Mouse (Mus musculus): ENCODE data around the gene Snx15. TPM values are rescaled to one million over a fixed set of nuclear protein-coding genes. Genes with fewer than 3 reads are reported as not detected.
A peak's percentile ranks its signal among the peaks of the same experiment; 100 is the strongest.
"Not testable (repeated sequence)": the region's sequence is repeated elsewhere in the genome, so short reads cannot be mapped to it uniquely, and the experiment has no call there.

The Snx15 gene
- 10 to 100 TPM; 13.4 to 13.7 TPM for total RNA-seq (2021)

DNA sequence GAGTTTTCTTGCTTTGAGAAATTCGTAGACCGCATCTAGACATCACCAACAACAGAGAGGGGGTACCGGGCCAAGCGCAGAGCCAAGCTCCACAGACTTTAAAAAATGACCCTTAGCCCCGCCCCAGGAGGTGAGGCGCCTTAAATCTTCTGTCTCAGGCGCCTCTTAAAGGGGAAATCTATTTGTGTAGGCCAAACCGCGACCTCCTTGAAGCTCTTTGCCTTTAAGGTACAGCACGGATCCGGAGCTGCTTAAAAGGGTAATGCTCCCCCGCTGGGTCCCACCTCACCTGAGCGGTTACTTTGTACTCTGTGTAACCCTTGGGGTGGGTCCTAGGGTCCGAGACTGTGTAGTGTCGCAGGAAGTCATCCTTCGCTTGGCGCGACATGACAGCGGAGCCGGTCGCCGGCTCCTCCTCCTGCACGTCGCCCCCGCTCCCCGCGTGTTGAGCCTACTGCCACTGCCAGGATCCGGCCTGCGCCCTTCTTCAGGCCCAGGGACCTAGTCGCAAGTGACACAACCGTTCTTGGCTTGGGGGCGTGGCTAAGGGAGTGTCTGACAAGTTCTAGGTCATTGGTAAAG, at the start of gene Snx15:
TSS of gene Snx15 (minus strand) at position 545 of the 582 bp plus-strand sequence.
- peak; percentile 95 for DNase-seq

DNA sequence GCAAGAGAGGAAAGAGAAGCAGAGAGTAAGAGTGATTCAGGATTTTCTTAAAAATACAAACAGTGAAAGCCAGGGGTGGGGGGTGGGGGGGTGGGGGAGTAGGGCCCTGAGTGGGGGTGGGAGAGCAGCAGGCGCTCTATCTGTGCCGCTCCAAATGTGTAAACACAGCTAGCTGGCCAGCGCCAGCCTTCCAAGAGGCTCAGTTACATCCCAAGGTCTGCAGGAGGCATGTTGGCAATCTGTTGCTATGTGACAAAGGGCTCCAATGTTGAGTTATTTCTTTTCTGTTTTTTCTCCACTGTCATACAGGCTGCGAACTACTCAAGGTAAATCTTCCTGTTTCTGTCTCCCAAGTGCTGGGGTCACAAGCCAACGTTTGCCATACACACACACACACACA, 46.7 kb upstream of the Snx15 start:
- DNase-seq: no peak

DNA sequence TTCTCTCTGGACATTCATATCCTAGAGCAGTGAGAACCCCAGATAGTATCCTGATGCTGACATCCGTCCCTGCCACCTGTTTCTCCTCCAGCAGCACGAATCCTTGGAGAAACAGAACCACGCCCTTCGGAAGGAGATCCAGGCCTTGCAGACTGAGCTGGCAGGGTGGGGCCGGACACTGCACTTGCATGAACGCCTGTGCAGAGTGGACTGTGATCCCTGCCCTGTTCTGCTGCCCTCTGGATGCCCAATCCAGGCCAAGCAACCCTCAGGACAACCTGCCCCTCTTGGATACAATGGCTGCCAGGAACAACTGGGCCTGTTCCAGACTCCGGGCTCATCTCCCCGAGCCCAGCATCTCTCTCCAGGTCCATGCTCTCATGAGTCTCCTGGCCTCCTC, 43.1 kb upstream of the Snx15 start:
- no peak for DNase-seq

DNA sequence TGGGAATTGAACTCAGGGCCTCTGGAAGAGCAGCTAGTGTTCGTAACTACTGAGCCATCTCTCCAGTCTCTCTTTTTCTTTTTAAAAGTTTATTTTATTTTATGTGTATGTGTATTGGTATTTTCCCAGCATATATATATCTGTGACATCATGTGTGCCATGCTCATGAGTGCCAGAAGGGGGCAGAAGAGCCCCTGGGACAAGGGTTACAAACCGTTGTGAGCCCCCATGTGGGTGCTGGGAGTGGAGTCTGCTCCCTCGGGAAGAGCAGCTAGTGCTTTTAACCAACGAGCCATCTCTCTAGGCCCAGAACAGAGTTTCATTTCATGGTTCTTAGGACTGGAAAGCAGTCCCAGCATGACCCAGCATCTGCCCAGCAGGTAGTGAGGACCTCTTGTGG, 38.6 kb upstream of the Snx15 start:
- DNase-seq: no peak

DNA sequence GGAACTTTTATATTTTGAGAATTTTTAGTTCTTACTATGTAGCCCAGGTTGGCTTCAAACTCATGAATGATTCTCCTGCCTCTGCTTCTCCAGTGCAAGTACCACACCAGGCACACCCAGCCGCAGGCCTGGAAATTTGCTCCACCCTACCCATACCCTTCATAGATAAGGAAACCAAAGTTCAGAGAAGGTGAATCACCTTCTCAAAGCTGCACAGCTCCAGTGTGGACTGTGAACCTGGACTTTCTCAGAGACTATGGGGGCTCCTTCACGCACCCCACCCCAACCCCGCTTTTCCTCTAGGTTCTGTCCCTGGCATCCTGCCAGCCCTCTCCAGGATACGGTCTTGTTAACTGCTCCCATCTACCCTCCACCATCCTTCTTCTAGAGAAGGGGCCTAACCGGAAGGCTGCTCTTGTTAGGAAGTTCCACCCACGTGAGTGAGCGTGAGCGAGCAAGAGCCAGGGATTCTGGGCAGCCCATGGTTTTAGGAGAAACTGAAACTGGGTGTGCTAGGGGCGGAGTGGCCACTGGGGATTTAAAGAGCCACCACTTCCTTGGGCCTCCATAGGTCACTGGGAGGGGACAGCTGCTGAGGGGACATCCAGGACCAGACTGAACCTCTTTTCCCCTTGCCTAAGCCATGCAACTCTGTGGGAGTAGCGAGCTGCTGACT, 35.9 kb upstream of the Snx15 start:
- peak; percentile 31 for DNase-seq

DNA sequence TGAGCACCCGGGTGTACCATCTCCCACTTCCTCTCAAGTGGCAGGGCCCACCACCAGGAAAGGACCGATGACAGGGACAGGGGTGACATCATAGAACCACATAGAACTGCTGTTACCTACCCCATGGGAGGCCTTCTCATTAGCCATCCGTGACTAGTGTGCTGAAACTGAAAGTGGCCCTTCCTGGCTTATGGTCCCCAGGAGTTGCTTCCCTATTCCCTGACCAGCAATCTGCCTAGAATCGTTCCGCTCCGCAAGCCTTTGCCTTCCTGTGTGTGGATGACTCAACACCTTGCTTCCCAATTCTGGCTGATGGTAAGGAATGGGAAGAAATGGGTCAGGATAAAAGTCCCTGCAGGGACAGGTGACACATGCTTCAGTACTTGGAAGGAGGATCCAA, 29.1 kb upstream of the Snx15 start:
- DNase-seq: no peak

DNA sequence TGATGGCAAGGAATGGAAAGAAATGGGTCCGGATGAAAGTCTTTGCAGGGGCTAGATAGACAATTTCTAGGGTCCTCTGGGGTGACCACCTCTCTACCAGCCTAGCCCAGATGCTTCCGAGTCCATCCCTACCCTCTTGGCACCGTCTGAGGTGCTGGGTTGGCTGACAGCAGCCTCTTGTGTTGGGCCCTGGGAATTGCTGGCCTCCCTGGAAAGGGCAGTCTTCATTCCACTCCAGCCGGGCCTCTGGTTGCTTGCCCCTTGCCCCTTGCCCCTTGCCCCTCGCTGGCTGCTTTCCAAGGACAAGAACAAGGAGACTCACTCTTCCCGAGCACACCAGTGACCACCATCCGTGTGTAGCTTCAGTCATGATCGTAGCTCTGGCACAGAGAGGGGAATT, 28.3 kb upstream of the Snx15 start:
- no peak for DNase-seq

DNA sequence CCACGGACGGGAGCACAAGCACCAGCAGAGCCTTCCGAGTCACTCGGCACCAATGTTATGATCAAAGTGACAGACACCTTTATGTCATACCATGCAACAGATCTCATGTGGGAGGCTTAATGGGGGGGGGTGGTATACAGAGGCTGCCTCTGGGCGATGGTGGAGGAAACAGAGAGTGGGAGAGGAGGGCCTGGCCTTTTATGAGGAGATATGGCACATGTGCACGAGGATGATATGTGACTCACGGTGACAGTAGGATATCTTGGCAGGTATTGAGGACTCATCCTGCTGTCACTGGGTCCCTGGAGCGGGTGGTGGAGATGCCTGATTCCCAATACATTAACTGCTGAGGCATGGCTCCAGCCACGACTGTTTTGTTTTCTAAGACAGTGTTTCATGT, 27.1 kb upstream of the Snx15 start:
- no peak for DNase-seq

DNA sequence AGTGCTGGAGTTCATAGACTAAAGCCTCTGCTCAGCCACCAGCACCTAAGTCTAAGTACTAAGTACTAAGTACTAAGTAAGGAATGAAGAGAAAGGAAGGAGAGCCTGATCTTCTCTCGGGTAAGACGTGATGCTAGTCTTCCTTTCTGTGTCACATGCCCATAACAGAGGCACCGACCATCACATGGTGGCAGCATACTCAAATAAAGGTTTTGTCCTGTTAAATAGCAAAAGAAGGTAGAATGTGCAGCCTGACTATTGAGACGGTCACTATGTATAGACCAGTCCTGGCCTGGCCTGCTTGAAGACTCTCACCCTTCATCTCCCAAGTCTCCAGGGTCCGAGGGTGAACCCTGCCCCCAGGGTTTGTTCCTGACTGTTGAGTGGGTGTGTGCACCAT, 16.7 kb upstream of the Snx15 start:
- DNase-seq: no peak

DNA sequence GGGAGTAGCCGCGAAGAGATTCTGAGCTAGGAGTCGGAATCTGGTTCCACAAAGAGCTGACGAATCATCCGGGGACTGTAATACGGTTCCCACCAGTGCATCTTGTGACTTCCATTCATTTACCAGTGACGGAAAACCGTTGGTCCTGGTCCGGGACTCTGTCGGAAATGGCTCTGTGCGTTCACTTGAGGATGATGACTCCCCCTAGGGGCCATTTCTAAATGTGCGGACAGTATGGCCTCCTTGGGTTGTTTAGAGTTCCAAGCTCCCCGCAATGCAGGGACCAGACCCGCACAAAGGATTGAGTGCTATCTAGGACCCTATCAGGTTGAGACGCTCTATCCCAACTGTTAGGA, 13.3 kb upstream of the Snx15 start, which contains the start of gene Arl2:
TSS of gene Arl2 (minus strand) at position 155 of the 356 bp plus-strand sequence.
- DNase-seq: peak; percentile 84

DNA sequence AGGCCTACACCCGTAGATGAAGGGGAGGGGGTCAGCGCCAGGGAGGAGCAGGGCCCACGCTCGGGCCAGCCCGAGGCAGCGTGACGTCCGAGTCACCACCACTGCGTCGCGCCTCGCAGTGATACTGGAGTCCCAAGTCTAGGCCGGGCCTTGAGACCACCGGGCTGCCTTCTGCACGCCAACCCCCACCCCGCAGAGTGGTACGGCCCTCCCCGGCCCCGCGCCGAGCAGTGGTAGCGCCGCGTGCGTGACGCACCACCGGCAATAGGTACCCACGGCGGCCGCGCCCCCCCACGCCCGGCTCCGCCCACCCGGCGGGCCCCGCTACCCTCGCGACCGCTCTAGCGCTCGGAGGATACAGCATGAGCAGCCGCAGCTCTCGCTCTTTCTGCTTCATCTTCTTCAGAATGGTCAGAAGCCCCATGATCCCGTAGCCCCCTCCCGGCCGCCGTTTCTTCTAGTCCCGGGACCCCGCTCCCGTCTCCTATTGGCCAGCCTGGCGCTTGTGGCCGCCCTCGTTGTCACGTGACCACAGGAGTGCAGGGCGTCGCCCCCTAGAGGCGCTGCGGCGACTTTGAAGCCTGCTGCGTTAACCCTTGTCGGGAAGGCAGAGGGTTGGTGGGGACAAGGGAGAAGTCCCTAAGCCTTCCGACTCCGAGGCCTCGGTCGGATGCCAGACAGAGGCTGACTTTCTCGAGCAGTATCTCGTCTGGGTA, 12.7 kb upstream of the Snx15 start, which contains the start of gene Batf2:
TSS of gene Batf2 (plus strand) at position 306 of the 716 bp plus-strand sequence.
- DNase-seq: peak; percentile 94

DNA sequence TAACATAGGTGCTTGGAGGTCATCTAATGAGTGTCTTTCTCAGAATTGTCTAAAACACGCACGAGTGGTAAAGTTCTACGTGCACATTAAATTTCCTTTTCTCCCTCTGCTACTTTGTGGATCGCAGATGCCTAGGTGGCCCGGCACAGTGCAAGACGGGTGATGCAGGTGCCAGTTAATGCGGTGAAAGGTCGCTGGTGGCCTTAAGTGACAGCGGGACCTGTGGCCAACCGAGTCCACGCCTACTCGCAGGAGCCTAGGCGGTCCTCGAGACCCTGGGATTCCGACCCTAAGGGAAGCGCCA, 12.2 kb upstream of the Snx15 start:
- DNase-seq: no peak

DNA sequence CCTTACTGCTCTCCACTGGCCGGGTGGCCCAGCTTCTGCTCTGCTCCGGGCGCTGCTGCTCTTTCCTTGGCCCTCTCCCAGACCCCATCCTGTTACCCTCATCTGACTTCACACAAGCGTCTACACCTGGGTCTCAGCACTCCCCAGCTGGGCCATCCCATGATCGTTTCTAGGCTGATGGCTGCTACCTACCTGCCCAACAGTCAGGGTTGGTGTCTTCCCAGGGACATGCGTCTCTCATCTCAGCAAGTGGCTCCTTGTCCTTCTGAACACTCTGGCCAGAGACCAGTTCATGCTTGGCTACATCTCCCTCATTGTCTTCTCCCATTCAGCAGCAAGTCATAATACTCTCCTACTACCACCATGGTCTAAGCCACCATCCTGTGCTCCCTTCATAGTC, 11.6 kb upstream of the Snx15 start:
- no peak for DNase-seq

DNA sequence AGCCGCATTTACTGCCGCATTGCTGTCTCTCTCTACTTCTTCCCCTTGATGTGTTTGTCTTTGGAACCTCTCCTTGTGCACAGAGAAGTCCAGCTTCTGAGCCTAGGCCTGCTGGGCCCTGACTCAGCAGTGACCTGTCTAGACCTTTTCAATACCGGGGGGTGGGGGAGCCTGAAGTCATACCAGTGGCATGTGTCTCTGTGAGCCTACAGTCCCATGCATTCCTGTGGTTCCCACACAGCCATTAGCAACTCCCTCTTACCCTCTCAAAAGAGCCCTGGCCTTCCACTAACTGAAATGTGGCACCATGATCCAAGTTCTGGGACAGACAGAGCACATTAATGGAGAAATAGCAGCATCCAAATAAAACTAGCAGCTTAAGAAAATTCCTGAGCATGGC, 8.3 kb upstream of the Snx15 start:
- no peak for DNase-seq

DNA sequence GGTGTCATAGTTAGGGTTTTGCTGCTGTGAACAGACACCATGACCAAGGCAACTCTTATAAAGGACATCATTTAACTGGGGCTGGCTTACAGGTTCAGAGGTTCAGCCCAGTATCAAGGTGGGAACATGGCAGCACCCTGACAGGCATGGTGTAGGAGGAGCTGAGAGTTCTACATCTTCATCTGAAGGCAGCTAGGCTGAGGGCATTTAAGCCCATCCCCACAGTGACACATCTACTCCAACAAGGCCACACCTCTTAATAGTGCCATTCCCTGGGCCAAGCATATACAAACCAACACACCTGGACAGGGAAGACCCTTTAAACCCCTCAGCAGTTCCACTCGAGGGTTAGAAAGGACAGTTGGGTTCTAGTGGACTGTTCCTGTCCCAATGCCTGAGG, 5.1 kb upstream of the Snx15 start:
- DNase-seq: not testable (repeated sequence)

DNA sequence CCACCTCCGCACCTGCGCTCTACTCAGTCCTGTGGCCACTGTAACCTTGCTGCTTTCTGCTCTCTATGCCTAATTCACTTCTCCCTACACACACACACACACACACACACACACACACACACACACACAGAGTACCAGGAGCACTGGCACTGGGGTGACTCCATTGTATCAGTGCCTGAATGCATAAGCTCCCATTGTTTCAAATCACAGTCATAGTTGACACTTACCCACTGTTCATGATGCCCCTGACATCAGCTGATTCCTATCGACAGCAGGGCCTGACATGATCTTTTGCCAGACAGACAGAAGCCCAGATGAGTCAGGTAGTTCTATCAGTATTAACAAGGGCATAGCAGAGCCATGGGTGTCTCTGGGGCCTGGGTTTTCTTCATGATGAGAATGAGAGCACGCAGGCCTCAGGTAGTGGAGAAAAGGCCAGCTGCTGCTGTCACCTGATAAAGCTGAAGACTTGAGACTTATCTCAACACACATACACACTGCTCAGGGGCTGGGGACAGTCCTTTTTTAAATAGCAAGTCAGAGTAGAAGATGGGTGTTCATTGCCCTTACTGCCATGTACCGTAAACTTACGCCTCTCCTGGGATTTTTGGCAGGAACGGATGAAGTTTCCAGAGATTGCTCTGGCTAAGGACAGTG, 4.2 kb upstream of the Snx15 start:
- no peak for DNase-seq

DNA sequence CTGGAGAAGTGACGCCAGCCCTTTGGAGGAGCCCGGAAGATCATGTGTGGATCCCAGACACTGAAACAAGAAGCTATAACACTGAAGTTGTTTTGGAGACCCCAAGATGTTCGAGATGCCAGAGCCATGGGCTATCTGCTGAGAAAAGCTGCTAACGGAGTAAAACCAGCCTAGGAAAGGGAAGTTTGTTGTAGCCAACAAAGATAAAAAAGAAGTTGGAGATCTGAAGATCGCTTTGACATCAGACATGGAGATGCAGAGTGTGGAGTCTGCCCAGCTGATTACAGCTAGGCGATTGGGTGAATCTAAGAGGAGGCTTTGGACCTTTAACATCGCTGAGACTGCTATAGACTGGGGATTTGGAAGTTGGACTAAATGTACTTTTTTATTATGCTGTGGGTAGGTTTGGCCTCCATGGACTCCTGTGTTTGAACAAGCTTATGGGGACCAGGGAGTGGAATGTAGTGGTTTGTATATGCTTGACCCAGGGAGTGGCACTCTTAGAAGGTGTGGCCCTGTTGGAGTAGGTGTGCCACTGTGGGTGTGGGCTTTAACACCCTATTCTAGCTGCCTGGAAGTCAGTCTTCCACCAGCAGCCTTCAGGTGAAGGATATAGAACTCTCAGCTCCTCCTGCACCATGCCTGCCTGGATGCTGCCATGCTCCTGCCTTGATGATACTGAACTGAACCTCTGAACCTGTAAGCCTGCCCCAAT, 2.5 kb upstream of the Snx15 start:
- DNase-seq: not testable (repeated sequence)

DNA sequence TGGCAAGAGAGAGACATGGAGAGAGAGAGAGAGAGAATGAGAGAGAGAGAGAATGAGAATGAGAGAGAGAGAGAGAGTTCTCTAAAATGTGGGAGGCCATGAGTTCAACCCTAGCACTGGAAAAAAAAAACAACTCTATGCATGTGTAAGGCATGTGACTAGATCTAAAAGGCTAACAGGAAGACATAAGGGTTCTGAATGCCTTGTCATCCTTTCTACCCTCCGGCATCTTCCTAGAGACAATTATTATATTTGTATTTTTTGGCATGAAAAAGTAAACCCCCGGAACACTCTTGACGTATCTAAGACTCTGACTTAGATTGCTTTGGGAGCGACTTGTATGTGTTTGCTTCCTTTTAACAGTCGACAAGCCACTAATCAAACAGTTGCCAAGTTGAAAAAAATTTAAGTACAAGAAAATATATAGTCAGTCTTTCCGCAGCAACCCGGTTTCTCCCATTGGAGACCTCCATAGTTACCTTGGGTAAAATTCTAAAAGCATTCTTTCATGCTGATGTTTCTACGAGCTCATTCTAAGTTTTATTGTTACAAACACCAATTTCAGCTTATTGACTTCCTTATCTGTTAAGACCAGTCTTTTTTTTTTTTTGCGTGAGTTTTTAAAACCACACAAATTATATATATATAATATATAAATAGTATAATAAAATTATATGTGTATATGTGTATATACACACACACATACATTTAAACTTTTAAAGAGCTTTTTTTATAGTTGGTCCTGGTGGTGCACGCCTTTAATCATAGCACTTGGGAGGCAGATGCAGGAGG, 1.1 kb downstream of the Snx15 start:
- DNase-seq: no peak

DNA sequence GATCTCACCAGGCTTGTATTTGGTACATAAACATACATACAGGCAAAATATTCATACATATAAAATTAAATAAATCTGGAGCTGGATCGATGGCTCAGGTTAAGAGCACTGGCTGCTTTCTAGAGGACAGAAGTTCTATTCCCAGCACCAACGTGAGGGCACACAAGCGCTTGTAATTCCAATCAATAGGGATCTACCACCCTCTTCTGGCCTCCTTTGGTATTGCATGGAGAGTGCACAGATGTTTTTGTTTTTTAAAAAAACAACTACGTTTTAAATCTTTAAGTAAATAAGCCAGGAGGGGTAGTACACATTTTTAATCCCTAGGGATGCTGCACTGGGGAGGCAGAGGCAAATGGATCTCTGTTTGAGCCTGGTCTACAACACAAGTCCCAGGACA, 1.8 kb downstream of the Snx15 start:
- peak; percentile 68 for DNase-seq

DNA sequence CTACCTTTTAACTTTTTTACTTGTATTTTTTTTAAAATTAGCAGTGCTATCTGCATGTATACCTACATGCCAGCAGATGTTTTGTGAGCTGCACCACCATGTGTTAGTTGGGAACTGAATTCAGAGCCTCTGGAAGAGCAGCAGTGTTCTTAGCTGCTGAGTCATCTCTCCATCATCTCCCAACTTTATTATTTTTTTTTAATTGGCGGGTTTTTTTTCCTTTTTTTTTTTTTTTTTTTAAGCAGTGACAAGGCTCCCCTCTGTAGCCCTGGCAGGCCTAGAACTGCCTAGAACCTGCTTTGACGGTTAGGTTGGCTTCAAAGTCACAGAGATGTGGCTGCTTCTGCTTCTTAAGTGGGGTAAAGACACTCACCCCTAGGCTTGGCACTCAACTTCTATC, 3.2 kb downstream of the Snx15 start:
- DNase-seq: no peak

DNA sequence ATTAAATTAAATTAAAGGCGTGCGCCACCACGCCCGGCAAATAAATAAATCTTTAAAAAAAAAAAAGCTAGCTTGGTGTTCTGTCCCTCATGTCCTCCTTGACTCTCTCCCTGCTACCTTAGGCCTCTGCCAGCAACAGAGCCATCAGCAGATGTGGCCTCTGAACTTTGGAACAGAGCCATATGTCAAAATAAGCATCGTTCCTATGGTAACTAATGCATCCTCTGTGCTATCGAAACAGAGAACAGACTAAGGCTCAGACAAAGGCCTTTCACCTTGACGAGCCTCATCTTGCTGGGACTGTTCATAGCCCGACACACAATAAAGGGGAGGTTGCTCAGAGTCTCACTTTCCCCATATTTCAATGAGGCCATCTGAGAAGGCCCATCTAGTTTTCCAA, 4.8 kb downstream of the Snx15 start:
- DNase-seq: no peak

DNA sequence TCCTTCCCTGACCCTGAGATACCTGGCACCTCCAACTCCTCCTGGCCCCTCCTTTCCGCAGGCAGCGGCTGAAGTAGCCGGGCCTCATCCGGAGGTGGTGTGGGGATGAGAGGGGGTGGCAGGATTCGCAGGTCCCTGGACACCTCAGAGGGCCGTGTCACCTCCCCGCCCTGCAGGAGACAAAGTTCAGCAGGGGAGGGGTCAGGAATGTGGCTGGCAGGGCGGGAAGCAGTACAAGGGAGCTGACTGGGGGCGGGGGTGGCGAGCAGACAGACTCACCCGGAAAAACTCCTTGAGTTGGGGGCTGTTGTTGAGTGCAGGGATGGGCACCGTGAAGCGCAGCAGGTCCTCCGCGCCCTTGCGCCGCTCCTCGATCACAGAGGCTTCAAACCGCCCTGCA, 6.3 kb downstream of the Snx15 start:
- DNase-seq: no peak
